Mouse (Mus musculus) hindbrain, embryonic 11.5 days (tissue): ENCODE results near the gene Opn5. TPM values are rescaled to one million over a fixed set of nuclear protein-coding genes. Genes with fewer than 3 reads are reported as not detected.

Experiments used
- ATAC-seq: fragments of 200-750 bp; cut with Nextera tagmentation; 2 replicates; pipeline ENCODE4 v1.8.0; 2017; ENCODE audit warnings: mild to moderate bottlenecking, moderate TSS enrichment, moderate library complexity; ENCODE audit not compliant: low FRiP score
- DNase-seq: peaks from one replicate; pipeline ENCODE4 v3.0.0-alpha.2; 2015; ENCODE audit warnings: low spot score
- H3K27ac ChIP-seq: fragments of 300-500 bp; sonication (generic); 2 replicates; pipeline ENCODE4 v1.5.1; 2014; ENCODE audit warnings: mild to moderate bottlenecking, low read depth, low read length
- H3K27me3 ChIP-seq: fragments of 300-500 bp; sonication (generic); 2 replicates; pipeline ENCODE4 v1.6.1; 2014; ENCODE audit warnings: mild to moderate bottlenecking, low read length, moderate library complexity, mixed read lengths; ENCODE audit not compliant: control insufficient read depth, insufficient read depth
- H3K36me3 ChIP-seq: fragments of 300-500 bp; sonication (generic); 2 replicates; pipeline ENCODE4 v1.6.1; 2014; ENCODE audit warnings: mild to moderate bottlenecking, low read length, moderate library complexity, mixed read lengths; ENCODE audit not compliant: control insufficient read depth, insufficient read depth
- H3K4me1 ChIP-seq: fragments of 300-500 bp; sonication (generic); replicated peaks from 2 replicates; pipeline ENCODE4 v1.6.1; 2014; ENCODE audit warnings: low read length, mixed read lengths; ENCODE audit not compliant: control insufficient read depth, insufficient read depth
- H3K4me2 ChIP-seq: fragments of 300-500 bp; sonication (generic); replicated peaks from 2 replicates; pipeline ENCODE4 v1.6.1; 2014; ENCODE audit warnings: mild to moderate bottlenecking, low read depth, low read length
- H3K4me3 ChIP-seq: fragments of 300-500 bp; sonication (generic); 2 replicates; pipeline ENCODE4 v1.5.1; 2014; ENCODE audit warnings: low read depth, low read length
- H3K9ac ChIP-seq: fragments of 300-500 bp; sonication (generic); 2 replicates; pipeline ENCODE4 v1.6.1; 2014; ENCODE audit warnings: low read depth, low read length
- H3K9me3 ChIP-seq: fragments of 300-500 bp; sonication (generic); 2 replicates; pipeline ENCODE4 v1.6.1; 2016; ENCODE audit warnings: low read length; ENCODE audit not compliant: control insufficient read depth
- WGBS: fragments of 180-500 bp; shearing (Covaris S2); extraction: QIAGEN DNeasy Blood & Tissue Kit; methylation state at CpG from one replicate; pipeline ENCODE4 v1.1.7; 2014; 5-methylcytosine and 5-hydroxymethylcytosine counted together
- polyA plus RNA-seq: library from polyadenylated mRNA; unstranded; fragments of >200 nt; fragmentation: Nextera tagmentation; extraction: Ambion mirVana; gene quantifications from 2 replicates; pipeline ENCODE4 v1.2.1, GENCODE M21; 2014

Opn5 gene
- polyA plus RNA-seq, 1 experiment from 2014 or later, result not detected

- Histone ChIP-seq H3K9ac (no peak overlapping the region), H3K4me2 (no peak overlapping the region), H3K4me1 (no peaks in the 10 kb centered on the region), H3K27me3 (no peaks in the 10 kb centered on the region), H3K4me3 (no peak overlapping the region), H3K9me3 (no peaks in the 10 kb centered on the region), H3K27ac (no peak overlapping the region), H3K36me3 (no peaks in the 10 kb centered on the region)
- ATAC-seq (no peak), DNase-seq (no peak)
- 82% methylated on average over 2 of the region's 2 CpGs for WGBS
Observed at GRCm38 (mm10) chr17:42583029-42583331, 28.2 kb downstream of the Opn5 start.

- H3K9me3 ChIP-seq, result no peaks in the 10 kb centered on the region
- no peaks in the 10 kb centered on the region for H3K36me3 ChIP-seq
- DNase-seq (no peak), ATAC-seq (no peak)
- no peak overlapping the region for H3K27ac ChIP-seq
- no peak overlapping the region for H3K4me2 ChIP-seq
- no peaks in the 10 kb centered on the region for H3K27me3 ChIP-seq
- no peaks in the 10 kb centered on the region for H3K4me1 ChIP-seq
- WGBS, result 35% methylated on average over 1 of the region's 1 CpGs
- H3K9ac ChIP-seq, result no peak overlapping the region
- H3K4me3 ChIP-seq, result no peak overlapping the region
Observed at GRCm38 (mm10) chr17:42582281-42583028, 28.7 kb downstream of the Opn5 start.

GRCm38 (mm10) chr17:42580623-42581022 lies 30.6 kb downstream of the Opn5 start:
- Histone ChIP-seq H3K9me3 (no peaks in the 10 kb centered on the region), H3K4me3 (no peak overlapping the region), H3K4me1 (no peaks in the 10 kb centered on the region), H3K27me3 (no peaks in the 10 kb centered on the region), H3K9ac (no peak overlapping the region), H3K27ac (no peak overlapping the region), H3K4me2 (no peak overlapping the region), H3K36me3 (no peaks in the 10 kb centered on the region)
- no peak for DNase-seq
- no peak for ATAC-seq
- WGBS, result 89% methylated on average over 4 of the region's 4 CpGs

- Histone ChIP-seq H3K9me3 (no peaks in the 10 kb centered on the region), H3K27ac (no peak overlapping the region), H3K36me3 (no peaks in the 10 kb centered on the region), H3K27me3 (no peaks in the 10 kb centered on the region), H3K9ac (no peak overlapping the region), H3K4me2 (no peak overlapping the region), H3K4me1 (no peaks in the 10 kb centered on the region), H3K4me3 (no peak overlapping the region)
- DNase-seq (no peak), ATAC-seq (no peak)
- WGBS, result 87% methylated on average over 3 of the region's 3 CpGs
Observed at GRCm38 (mm10) chr17:42580196-42580595, 31.0 kb downstream of the Opn5 start.

- no peak overlapping the region for H3K4me3 ChIP-seq
Observed at GRCm38 (mm10) chr17:42576671-42577168, 34.5 kb downstream of the Opn5 start.

GRCm38 (mm10) chr17:42573786-42574185 lies 37.4 kb downstream of the Opn5 start:
- Histone ChIP-seq H3K9ac (no peak overlapping the region), H3K9me3 (no peaks in the 10 kb centered on the region), H3K27me3 (no peaks in the 10 kb centered on the region), H3K4me3 (no peak overlapping the region), H3K27ac (no peak overlapping the region), H3K36me3 (no peaks in the 10 kb centered on the region), H3K4me1 (no peaks in the 10 kb centered on the region), H3K4me2 (no peak overlapping the region)
- no peak for DNase-seq
- WGBS, result 90% methylated on average over 8 of the region's 8 CpGs
- ATAC-seq, result no peak

More at GRCm38 (mm10) chr17:42576671-42577168, 34.5 kb downstream of the Opn5 start:
- H3K27ac ChIP-seq, result no peak overlapping the region
- H3K9ac ChIP-seq, result no peak overlapping the region
- no peaks in the 10 kb centered on the region for H3K36me3 ChIP-seq
- no peak overlapping the region for H3K4me2 ChIP-seq
- H3K9me3 ChIP-seq, result no peaks in the 10 kb centered on the region
- ATAC-seq (no peak), DNase-seq (peak; percentile 36)
- WGBS, result 54% methylated on average over 6 of the region's 6 CpGs
- H3K4me1 ChIP-seq, result no peaks in the 10 kb centered on the region
- no peaks in the 10 kb centered on the region for H3K27me3 ChIP-seq

- no peaks in the 10 kb centered on the region for H3K36me3 ChIP-seq
- H3K4me2 ChIP-seq, result no peak overlapping the region
- H3K27me3 ChIP-seq, result no peaks in the 10 kb centered on the region
- no peaks in the 10 kb centered on the region for H3K4me1 ChIP-seq
- no peak overlapping the region for H3K27ac ChIP-seq
- ATAC-seq, result no peak
- no peak overlapping the region for H3K9ac ChIP-seq
- no peaks in the 10 kb centered on the region for H3K9me3 ChIP-seq
- 91% methylated on average over 2 of the region's 2 CpGs for WGBS
- no peak overlapping the region for H3K4me3 ChIP-seq
- no peak for DNase-seq
Observed at GRCm38 (mm10) chr17:42549578-42549977, 61.6 kb downstream of the Opn5 start.

- DNase-seq (no peak), ATAC-seq (peak; percentile 25; the same call in 1 of the 2 replicates)
- H3K27ac ChIP-seq, result no peak overlapping the region
- H3K27me3 ChIP-seq, result no peaks in the 10 kb centered on the region
- no peaks in the 10 kb centered on the region for H3K36me3 ChIP-seq
- H3K4me1 ChIP-seq, result no peaks in the 10 kb centered on the region
- H3K4me3 ChIP-seq, result no peak overlapping the region
- 40% methylated on average over 5 of the region's 5 CpGs for WGBS
- H3K4me2 ChIP-seq, result no peak overlapping the region
- H3K9me3 ChIP-seq, result no peaks in the 10 kb centered on the region
- no peak overlapping the region for H3K9ac ChIP-seq
Observed at GRCm38 (mm10) chr17:42530147-42530546, 81.0 kb downstream of the Opn5 start.
